Mouse (Mus musculus): ENCODE results near the gene Thsd4.
"Not testable (repeated sequence)": the region's sequence is repeated elsewhere in the genome, so short reads cannot be mapped to it uniquely, and the experiment has no call there.

Gene Thsd4

GRCm38 (mm10) chr9:60305204-60305840, 216.5 kb downstream of the Thsd4 start:
- no peak for DNase-seq

GRCm38 (mm10) chr9:60296276-60296675, 225.6 kb downstream of the Thsd4 start:
- no peak for DNase-seq

GRCm38 (mm10) chr9:60295199-60295598, 226.6 kb downstream of the Thsd4 start:
- DNase-seq = no peak

- no peak for DNase-seq
These were observed 228.7 kb downstream of the Thsd4 start for GRCm38 (mm10) chr9:60293129-60293528.

GRCm38 (mm10) chr9:60290780-60291179, 231.1 kb downstream of the Thsd4 start:
- no peak for DNase-seq

- DNase-seq = no peak
These were observed 233.1 kb downstream of the Thsd4 start for GRCm38 (mm10) chr9:60288789-60289188.

GRCm38 (mm10) chr9:60286390-60286789, 235.5 kb downstream of the Thsd4 start:
- DNase-seq = no peak

GRCm38 (mm10) chr9:60285047-60285462, 236.8 kb downstream of the Thsd4 start:
- no peak for DNase-seq

GRCm38 (mm10) chr9:60284318-60284717, 237.5 kb downstream of the Thsd4 start:
- no peak for DNase-seq

- DNase-seq = no peak
These were observed 238.3 kb downstream of the Thsd4 start for GRCm38 (mm10) chr9:60283546-60283945.

GRCm38 (mm10) chr9:60281281-60281680, 240.6 kb downstream of the Thsd4 start:
- DNase-seq = no peak

GRCm38 (mm10) chr9:60280786-60281185, 241.1 kb downstream of the Thsd4 start:
- DNase-seq = no peak

- no peak for DNase-seq
These were observed 242.3 kb downstream of the Thsd4 start for GRCm38 (mm10) chr9:60279556-60279955.

GRCm38 (mm10) chr9:60276351-60276750, 245.5 kb downstream of the Thsd4 start:
- no peak for DNase-seq

GRCm38 (mm10) chr9:60275410-60276159, 246.3 kb downstream of the Thsd4 start:
- DNase-seq = peak; percentile 58 to 77

- no peak for DNase-seq
These were observed 247.3 kb downstream of the Thsd4 start for GRCm38 (mm10) chr9:60274503-60274902.

- DNase-seq = not testable (repeated sequence)
These were observed 249.5 kb downstream of the Thsd4 start for GRCm38 (mm10) chr9:60272345-60272744.

GRCm38 (mm10) chr9:60271940-60272339, 249.9 kb downstream of the Thsd4 start:
- no peak for DNase-seq

- DNase-seq = no peak
These were observed 252.0 kb downstream of the Thsd4 start for GRCm38 (mm10) chr9:60269807-60270206.

- DNase-seq = no peak
These were observed 254.6 kb downstream of the Thsd4 start for GRCm38 (mm10) chr9:60267273-60267626.

GRCm38 (mm10) chr9:60266583-60267272, 255.1 kb downstream of the Thsd4 start:
- DNase-seq = no peak

- DNase-seq = peak; percentile 16 to 59
These were observed 257.1 kb downstream of the Thsd4 start for GRCm38 (mm10) chr9:60264586-60265325.

GRCm38 (mm10) chr9:60262515-60263140, 259.2 kb downstream of the Thsd4 start:
- DNase-seq = no peak
